Mouse (Mus musculus) thymus, postnatal 25 days (tissue): ENCODE data around the gene Prkci.
A peak's percentile ranks its signal among the peaks of the same experiment; 100 is the strongest.

Source experiments
- DNase-seq: peaks from one replicate; pipeline ENCODE4 v3.0.0; 2022

Gene Prkci

DNA sequence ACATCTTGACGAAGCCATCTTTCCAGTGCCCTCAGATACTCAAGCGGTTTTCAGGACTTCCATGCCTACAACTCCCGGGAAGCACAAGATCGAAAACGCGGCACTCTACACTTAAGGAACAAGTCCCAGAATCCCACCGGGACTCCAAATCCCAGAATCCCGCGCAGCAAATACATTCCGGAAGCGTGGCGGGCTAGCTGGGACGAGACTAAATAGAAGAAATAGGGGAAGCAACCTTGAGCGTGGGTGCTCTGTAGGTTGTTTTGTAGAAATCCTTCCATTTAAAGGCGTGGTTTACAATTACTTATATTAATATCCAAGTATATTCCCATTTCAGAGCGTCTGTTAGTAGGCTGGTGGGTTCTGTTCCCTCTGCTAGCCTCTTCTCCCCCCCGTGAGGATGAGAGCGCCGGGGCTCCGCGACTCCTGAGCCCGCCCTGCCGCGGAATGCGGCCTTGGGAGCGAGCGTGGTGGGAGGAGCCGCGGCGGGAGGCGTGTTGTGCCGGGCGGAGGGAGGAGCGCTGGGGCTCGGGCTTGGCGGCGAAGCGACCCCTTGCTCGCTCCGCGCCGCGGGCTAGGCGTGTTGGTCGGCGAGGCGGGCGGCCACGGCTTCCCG lies at the start of gene Prkci:
Gene Prkci, plus strand, starts transcription at position 465 of the 616 bp plus-strand sequence.
- peak; percentile 94 for DNase-seq

DNA sequence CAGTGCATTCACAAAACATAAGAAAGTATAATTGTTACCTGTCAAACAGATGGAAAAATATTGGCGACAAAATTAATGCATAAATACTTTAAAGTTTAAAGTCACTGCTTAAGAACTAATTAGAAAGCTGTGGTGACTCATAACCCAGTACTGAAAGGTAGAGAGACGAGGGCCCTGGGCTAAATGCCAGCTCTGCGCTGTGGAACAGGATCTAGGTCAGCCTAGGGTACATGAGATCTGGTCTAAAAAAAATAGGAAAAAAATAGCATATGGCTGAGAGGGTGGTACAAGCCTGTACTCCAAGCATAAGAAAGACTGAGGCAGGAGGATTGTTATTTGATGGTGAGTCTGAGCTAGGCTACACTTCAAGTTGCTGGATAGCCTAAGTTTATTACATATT lies 43.9 kb upstream of the Prkci start:
- no peak for DNase-seq

DNA sequence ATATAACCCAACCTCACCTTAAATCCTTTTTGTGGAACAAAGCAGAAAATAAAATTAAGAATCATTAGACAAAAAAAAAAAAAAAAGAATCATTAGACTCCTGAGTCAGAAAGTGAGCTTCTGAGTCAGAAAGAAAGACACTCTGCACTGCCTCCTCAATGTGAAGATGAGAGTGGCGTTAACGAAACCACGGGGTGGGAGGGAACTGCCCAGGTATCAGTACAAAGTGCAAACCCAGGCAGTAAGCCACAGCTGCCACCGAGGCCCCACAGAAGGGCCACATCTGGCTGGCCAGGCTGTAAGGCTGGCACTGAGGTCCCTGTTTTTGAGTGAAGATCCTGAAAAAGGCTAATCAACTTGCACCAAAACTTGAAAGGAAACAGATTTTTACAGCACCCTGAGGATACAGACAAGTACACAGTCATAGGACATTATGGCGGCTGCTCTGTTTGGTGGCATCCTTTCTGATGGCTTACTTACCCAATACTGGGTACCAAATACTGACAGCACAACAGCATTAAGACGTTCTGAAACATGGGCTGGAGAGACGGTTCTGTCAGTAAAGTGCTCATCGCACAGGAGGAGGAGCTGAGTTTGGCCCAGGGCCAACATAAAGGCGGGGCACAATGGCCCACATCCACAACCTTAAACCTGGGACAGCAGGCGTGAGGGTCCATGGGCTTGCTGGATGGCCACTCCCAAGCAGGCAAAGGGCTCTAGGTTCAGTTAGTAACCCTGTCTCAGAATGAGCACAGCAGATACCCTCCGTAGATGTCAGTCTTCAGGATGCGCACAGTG lies 43.1 kb upstream of the Prkci start:
- DNase-seq = no peak

DNA sequence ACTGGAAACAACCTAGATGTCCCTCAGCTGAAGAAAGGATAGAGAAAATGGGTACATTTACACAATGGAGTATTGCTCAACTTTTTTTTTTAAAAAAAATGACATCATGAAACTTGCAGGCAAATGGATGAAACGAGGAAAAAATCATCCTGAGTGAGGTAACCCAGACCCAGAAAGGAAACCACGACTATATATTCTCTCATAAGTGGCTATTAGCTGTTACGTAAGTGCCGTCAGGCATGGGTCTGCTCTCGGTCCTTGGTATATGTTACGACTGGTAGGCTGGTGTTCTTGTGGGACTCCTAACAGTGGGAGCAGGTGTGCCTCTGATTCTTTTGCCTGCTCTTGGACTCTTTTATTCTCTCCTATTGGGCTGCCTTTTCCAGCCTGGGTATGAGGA lies 39.2 kb upstream of the Prkci start:
- DNase-seq = no peak

DNA sequence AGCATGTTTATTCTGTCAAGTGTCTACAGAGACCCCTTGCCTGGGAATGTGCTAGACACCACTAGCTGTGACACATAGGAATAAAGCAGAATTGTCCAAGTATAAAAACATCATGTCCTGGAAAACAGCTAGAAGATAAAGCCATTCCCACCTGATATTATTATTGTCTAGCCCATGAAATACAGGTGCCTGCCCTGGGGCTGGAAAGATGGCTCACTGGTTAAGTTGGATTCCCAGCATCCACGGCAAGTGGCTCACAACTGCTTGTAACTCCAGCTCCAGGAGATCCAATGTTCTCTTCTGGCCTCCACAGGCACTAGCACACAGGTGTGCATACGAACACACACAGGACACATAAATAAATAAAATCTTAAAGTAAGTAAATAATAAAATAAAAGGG lies 36.8 kb upstream of the Prkci start:
- no peak for DNase-seq

DNA sequence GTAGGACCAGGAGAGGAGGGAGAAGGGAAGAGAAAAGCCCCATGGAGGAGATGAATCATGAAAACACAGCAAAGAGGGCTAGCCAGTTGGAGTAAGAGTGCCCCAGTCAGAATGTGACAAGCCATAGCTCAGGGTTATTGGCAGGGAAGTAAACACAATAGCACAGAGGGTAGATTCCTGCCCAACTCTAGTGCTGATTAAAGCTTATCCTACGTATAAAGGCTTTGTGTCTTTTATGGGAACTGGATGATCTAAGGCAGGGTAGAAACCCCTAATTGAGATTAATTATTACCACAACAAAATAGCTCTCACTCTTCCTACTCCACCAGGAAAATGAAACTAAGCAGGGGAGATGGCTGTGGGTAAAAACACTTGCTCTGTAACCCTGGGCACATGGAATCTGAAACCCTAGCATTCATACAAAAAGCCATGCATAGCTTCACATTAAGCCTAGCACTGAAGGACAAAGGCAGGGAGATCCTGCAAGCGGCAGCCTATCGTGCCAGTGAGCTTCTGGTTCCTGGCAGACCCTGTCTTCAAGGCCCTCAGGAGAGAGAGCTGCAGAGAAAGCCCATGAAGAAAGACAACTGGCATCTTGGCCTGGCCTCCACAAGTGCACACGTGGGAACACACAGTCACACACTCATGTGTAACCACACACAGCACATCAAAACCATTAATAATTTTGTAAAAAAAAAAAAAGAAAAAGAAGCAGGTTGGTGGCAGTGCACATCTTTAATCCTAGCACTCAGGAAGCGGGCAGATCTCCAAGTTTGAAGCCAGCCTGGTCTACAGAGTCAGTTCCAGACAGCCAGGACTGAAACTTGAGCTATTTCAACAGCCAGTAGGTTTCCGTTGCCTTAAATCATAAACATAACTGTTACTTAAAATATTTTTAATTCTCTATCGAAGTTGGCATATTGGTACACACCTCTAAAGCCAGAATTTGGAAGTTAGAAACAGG lies 35.4 kb upstream of the Prkci start:
- no peak for DNase-seq

DNA sequence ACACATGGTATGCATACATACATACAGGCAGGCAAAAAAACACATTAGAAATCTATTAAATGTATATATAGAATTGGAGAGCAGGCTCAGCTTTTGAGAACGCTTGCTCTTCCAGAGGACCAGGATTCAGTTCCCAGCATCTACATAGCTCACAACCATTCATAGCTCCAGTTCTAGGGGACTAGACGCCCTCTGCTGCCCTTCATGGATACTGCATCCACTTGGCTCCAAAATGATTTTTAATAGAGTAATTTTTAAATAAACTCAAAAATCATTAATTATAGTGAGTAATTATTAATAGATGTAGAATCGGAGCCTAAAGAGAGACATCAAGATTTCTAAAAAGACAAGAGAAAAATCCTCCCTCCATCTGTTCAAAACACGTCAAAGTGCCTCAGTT lies 32.4 kb upstream of the Prkci start:
- no peak for DNase-seq

DNA sequence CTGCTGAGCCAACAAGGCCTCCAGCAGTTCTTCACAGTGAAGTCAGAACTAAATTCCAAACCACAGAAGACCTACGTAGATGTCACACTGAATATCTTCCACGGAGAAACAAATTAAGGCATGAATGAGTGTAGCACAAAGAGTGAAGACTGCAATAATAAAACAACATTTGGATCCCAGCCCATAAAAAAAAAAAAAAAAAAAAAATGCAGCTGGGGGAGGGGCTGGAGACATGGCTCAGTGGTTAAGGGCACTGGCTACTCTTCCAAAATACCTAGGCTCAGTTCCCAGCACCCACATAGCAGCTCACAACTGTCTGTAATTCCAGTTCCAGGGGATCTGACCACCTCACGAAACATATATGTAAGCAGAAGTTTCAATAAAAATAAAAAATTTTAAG lies 31.3 kb upstream of the Prkci start:
- no peak for DNase-seq

DNA sequence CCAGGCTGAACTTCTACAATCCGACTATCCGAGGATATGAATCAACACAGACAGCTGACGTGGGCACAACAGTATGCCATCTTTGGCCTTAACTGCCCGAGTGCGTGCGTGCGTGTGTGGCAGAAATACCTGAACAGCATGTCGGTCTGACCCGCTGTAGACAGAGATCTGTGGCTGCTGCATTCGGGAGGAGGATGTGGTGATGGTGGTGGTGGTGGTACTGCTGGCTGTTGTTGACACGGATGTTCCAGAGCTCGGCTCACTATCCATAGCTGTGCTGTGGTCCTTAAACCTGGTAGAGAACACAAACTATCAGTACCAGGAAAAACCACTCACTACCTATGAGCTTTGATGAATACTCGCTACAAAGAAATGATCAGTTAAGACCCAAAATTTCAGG lies 29.9 kb upstream of the Prkci start:
- peak; percentile 7 for DNase-seq

DNA sequence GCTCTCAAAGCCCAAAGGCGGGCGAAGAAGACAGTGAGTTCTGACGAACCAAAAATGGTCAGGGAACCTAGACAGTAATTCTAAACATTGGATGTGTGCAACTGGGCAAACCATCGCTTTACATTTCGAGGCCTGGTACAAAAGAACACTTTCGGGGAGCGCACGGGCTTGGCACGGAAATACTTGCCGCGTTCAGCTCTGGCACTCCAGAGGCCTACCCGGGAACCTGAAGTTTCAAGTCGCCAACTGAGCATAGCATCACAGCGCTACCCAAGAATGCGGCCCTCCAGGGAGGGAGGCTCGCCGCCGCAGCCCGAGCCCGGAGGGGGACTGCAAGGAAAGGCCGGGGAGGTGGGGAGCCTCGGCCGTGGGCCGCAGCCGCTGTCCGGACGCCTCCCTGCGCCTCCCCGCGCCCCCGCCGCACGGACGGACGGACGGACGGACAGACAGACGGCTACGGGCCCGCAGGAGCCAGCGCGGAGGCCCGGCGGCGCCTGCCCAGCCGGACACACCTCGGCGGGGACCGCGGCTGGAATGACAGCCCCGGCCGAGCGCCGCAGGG lies 26.9 kb upstream of the Prkci start:
- DNase-seq = peak; percentile 59

DNA sequence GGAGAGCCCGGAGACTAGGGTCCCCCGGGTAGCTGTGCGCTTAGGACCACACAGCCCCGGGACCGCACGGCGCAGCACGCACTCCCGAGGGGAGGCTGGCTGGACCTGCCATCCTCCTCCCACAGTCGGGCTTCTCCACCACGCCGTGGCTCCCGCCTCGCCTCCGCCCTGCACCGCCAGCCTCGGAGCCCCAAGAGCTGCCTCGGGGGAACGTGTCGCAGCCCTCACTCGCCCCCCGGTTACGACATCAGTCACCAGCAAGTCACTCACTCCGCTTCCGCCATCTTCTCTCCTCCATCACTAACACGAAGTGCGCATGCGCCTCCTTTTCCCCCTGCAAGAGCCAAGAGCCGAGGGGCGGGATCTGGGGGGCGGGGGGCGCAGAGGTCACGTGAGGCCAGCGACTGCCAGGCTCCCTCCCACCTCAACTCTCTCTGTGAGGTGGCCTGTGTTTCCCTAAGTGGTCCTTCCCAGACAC lies 26.4 kb upstream of the Prkci start, which contains the start of gene Phc3:
Gene Phc3, minus strand, starts transcription at position 312 of the 478 bp plus-strand sequence.
- peak; percentile 94 for DNase-seq

DNA sequence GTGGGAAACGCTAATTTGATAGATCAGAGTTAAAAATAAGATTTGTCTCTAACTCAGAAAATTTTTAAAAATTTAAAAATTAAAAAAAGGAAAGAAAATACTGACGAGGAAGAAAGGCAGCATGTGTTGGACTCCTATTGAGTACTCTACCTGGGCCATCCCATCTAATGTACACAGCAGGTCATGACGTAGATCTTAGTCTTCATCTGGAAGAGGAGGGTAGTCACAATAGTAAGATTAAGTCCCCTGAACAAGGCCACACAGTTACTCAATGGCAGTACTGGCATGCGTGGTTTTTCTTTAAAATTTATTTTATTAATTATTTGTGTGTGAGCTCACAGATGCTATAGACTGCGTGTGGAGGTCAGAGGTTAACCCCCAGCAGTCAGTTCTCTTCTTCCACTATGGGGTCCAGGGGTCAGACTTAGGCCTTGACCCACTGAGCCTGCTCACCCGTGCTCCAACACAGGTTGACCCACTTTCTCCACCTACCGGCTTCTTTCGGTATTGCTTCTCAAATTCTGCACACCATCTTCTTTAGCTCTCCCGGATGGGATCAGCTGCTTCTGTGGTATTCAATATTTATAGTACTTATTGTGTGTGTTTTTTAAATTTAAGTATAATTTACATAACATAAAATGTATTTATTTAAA lies 20.3 kb upstream of the Prkci start:
- peak; percentile 72 for DNase-seq

DNA sequence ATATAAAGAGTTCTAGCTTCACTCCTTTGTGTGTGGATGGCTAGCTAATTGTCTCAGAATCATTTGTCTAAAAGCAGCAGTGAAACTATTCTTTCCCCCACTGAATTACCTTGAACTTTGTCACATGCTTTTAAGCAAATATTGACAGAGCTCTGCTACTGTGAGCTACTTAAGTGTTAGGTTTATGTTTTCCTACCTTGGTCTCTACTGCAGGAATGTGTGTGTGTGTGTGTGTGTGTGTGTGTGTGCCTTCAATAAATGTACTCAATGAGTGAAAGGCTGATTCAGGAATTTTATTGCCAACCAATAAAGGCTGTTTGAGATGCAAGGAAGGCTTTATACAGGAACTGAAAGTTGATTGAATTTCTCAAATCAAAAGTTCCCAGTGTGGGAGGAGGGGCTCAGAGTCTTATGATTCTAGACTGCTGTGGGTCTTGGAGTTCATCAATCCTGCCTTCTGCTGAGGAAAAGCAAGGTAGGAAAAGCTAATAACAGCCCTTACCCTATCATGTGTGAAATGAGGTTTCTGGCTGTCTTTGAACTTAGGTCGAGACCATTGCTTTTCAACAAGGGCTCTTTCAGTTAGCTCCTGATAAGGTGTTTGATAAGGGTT lies 18.4 kb upstream of the Prkci start:
- DNase-seq = no peak

DNA sequence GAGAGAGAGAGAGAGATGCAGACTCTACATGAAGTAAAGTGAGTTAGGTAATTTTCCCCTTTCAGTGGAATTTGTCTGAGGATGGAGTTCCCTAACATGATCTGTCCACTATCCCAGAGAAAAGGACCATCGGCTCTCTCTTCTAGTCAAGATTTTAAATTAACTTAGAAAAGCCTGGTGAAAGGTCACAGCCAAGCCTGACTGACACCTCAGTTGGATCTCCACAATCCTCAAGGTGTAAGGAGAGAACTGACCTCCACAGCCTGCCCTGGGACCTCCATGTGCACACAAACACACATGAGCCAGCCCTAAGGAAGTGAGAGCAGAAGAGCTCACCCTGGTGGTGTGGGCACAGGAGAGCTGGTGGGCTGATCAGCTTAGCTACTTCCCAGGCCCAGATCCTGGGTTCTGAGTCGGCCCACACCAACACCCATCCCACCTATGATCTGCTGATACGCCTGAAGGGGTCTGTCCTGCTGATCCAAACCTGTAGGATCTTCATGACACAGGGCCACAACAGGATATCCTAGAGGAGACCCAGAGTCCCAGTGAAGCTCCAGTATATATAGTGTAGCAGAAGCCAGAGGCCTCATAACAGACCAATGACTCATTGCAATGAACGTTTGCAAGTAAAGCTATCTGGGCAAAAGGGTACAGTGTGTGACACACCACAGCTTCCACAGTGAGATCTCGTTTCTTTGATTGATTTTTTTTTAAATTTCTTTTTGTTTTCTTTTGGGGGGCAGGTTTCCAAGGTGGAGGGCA lies 13.7 kb upstream of the Prkci start:
- no peak for DNase-seq

DNA sequence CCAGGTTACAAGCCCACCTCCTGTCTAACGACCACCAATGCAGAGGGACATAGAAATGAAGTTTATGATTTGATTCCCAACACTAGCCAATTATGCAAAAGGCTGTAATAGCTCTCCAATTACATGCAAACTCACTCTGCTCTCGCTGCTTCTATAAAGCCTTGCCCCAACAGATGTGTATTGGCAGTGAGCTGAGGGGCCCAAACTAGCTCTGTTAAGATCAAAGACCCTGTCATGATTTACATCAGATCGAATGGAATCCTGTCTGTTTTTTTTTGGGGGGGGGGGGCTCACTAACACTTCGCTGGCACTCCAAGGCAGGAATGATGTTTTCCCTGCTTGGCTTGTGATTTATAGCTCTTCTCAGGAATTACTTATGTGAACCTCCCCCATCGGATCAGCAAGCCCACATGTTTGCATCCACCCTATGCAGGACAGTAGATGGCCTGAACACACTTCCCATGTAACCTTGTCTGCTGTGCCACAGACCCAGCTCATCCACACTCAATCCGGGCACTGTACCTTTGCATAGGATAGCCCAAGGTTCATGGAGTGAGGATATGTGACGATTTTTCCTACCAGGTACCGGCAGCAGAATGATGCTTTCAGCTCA lies 12.5 kb upstream of the Prkci start:
- DNase-seq = no peak

DNA sequence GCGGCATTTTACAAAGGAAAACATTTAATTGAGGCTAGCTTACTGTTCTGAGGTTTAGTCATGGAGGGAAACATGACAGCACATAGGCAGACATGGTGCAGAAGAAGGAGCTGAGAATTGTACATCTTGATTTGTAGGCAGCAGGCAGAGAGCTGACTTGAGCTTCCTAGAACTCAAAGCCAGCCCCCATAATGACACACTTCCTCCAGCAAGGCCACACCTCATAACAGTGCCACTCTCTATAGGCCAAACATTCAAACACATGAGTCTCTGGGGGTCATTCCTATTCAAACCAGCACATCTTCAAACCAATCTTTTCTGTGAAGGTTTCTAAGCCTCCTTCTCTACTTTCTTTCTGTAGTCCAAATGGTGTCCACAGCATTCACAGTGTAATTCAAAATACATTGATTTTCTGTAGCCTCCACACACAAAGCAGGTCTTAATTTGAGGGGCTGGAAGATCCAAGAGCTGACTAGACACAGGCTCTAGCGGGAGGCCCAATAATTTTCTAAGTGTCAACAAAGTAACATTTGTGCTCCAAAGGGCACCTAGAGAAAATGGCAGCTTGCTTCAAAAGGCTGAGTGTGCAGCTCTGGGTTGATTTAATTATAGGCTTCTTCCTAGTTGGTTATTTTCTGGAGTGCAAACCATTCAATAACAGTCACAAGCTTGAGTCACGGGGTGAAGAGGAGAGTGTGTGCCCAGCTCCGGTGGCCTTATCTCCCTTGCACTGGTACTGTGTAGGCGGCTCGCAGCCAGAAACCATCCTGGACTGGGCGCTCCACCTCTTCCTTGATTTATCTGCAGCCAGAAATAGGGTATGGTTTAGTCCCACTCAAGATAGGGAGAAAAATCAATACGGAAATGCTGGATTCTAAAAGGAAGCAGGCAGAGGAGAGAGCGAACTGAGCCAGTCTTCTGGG lies 7.9 kb upstream of the Prkci start:
- no peak for DNase-seq

DNA sequence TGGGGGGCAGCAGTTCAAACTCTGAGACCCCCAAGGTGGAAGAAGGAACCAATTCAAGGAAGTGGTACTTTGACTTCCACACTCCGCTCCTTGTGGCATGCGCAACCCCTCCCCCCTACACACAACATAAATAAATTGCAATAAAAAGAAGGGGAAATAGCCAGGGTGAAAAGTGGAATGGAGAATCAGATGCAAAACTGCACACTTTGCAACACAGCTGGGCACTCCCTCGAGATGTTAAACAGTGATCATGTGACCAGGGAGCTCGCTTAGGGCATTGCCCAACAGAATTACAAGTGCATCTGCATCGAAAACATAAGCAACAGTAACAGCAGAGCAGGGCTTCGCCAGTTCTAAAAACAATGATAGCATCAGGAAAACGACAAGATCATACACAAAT lies 3.4 kb upstream of the Prkci start:
- no peak for DNase-seq

DNA sequence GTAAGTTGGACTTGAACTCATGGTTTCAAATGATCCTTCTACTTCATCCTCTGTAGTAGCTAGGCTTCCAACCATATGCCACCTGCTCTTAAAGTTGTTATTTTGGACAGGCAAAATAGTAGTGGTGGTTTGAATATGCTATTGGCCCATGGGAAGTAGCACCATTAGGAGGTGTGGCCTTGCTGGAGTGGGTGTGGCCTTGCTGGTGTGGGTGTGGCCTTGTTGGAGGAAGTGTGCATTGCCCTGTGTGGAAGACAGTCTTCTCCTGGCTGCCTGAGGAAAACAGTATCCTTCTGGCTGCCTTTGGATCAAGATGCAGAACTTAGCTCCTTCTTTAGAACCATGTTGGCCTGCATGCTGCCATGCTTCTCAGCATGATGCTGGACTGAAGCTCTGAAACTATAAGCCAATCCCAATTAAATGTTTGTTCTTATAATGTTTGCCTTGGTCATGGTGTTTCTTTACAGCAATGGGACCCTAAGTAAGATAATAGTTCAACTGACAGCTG lies 2.4 kb upstream of the Prkci start:
- DNase-seq = peak; percentile 11

DNA sequence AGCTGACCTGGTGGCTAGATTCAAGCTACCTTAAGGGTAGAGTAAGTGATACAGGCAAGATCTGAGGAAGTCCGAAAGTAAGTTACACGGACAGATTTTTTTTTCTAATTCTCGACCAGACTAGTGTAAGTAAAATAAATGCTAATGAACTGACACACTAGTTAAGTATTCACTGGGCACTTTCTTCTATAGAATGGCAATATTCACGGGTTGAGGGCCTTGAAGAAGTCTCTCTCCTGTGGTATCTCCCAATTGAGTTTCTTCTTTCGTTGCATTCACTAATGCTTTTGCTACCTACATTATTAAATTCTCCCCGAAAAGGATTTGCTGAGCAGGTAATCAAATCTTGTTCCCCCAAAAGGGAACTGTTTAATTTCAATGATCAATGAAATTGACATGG lies 688 bp upstream of the Prkci start:
- DNase-seq = no peak
